Mouse (Mus musculus) lung, embryonic 15.5 days (tissue): ENCODE results near the gene Slc45a3. TPM values are rescaled to one million over a fixed set of nuclear protein-coding genes. Genes with fewer than 3 reads are reported as not detected.

ENCODE experiments used
- ATAC-seq: fragments of 200-750 bp; cut with Nextera tagmentation; 2 replicates; pipeline ENCODE4 v1.8.0; 2017; ENCODE audit warnings: moderate number of reproducible peaks, borderline replicate concordance; ENCODE audit not compliant: low FRiP score, low TSS enrichment; ENCODE audit errors: extremely low read depth
- H3K27ac ChIP-seq: fragments of 300-500 bp; sonication (generic); 2 replicates; pipeline ENCODE4 v1.5.1; 2015; ENCODE audit warnings: moderate library complexity, mild to moderate bottlenecking, inconsistent platforms
- H3K27me3 ChIP-seq: fragments of 300-500 bp; sonication (generic); 2 replicates; pipeline ENCODE4 v1.6.1; 2015; ENCODE audit warnings: inconsistent platforms
- H3K36me3 ChIP-seq: fragments of 300-500 bp; sonication (generic); 2 replicates; pipeline ENCODE4 v1.6.1; 2015; ENCODE audit warnings: inconsistent platforms
- H3K4me1 ChIP-seq: fragments of 300-500 bp; sonication (generic); 2 replicates; pipeline ENCODE4 v1.6.1; 2015; ENCODE audit warnings: inconsistent platforms
- H3K4me2 ChIP-seq: fragments of 300-500 bp; sonication (generic); 2 replicates; pipeline ENCODE4 v1.6.1; 2015; ENCODE audit warnings: inconsistent platforms, mild to moderate bottlenecking, moderate library complexity
- H3K4me3 ChIP-seq: fragments of 300-500 bp; sonication (generic); 2 replicates; pipeline ENCODE4 v1.5.1; 2015; ENCODE audit warnings: mild to moderate bottlenecking, inconsistent platforms
- H3K9ac ChIP-seq: fragments of 300-500 bp; sonication (generic); 2 replicates; pipeline ENCODE4 v1.6.1; 2015; ENCODE audit warnings: inconsistent platforms
- H3K9me3 ChIP-seq: fragments of 300-500 bp; sonication (generic); 2 replicates; pipeline ENCODE4 v1.6.1; 2016; ENCODE audit warnings: inconsistent platforms
- WGBS: fragments of 180-500 bp; shearing (Covaris S2); methylation state at CpG from one replicate; pipeline ENCODE4 v1.1.7; 2015; 5-methylcytosine and 5-hydroxymethylcytosine counted together
- polyA plus RNA-seq: library from polyadenylated mRNA; unstranded; fragments of >200 nt; fragmentation: Nextera tagmentation; extraction: Ambion mirVana; gene quantifications from 2 replicates; pipeline ENCODE4 v1.2.1, GENCODE M21; 2015

Slc45a3 gene
- polyA plus RNA-seq, 1 experiment from 2014 or later = 2.7 TPM

GRCm38 (mm10) chr1:131946462-131947215, 16.1 kb upstream of the Slc45a3 start:
- WGBS = 75% methylated on average over 11 of the region's 11 CpGs

DNA sequence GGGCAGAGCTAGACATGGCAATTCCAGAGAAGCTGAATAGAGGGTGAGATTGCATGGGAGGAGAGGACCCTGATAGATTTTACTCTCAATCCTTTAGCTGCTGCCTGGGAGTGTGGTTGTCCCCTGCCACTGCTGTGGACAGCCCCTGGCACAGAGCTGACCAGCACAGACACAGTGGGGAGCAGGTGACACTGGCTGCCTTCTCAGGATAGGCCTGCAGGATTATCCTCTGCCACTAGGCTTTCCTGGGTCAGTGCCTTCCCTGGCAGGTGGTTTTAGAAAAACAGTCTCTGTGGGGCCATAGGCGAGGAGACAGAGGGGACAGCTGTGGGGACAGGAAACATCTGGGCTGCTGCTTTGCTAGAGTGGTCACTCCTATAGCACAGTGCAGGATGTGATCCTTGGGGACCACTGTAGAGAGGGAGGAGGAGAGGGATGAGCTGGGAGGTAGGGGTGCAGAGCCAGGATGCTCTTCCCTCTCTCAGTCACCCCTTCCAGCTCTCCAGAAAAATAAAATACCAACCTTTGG, 14.7 kb upstream of the Slc45a3 start:
- no peak for ATAC-seq
- Histone ChIP-seq H3K9ac (no peak overlapping the region), H3K4me3 (no peak overlapping the region), H3K27me3 (no peaks in the 10 kb centered on the region), H3K4me2 (no peak overlapping the region), H3K9me3 (no peaks in the 10 kb centered on the region), H3K27ac (no peak overlapping the region), H3K36me3 (no peaks in the 10 kb centered on the region), H3K4me1 (no peaks in the 10 kb centered on the region)
- 0% methylated on average over 1 of the region's 1 CpGs for WGBS

More at GRCm38 (mm10) chr1:131946462-131947215, 16.1 kb upstream of the Slc45a3 start:
- no peaks in the 10 kb centered on the region for H3K4me1 ChIP-seq
- H3K27me3 ChIP-seq = no peaks in the 10 kb centered on the region
- H3K4me2 ChIP-seq = no peak overlapping the region
- no peaks in the 10 kb centered on the region for H3K36me3 ChIP-seq
- no peak overlapping the region for H3K27ac ChIP-seq
- ATAC-seq = no peak
- no peak overlapping the region for H3K4me3 ChIP-seq
- no peaks in the 10 kb centered on the region for H3K9me3 ChIP-seq
- no peak overlapping the region for H3K9ac ChIP-seq

- no peak overlapping the region for H3K4me3 ChIP-seq
- H3K4me2 ChIP-seq = no peak overlapping the region
- H3K27me3 ChIP-seq = 0 out of 2 replicates have a peak, but pooled peaks cover 3% of the 10 kb centered on the region
- H3K9ac ChIP-seq = no peak overlapping the region
- no peak overlapping the region for H3K27ac ChIP-seq
- WGBS = 76% methylated on average over 12 of the region's 12 CpGs
- no peaks in the 10 kb centered on the region for H3K9me3 ChIP-seq
- H3K4me1 ChIP-seq = no peaks in the 10 kb centered on the region
- no peaks in the 10 kb centered on the region for H3K36me3 ChIP-seq
- no peak for ATAC-seq
Observed at GRCm38 (mm10) chr1:131954242-131954865, 8.4 kb upstream of the Slc45a3 start.

DNA sequence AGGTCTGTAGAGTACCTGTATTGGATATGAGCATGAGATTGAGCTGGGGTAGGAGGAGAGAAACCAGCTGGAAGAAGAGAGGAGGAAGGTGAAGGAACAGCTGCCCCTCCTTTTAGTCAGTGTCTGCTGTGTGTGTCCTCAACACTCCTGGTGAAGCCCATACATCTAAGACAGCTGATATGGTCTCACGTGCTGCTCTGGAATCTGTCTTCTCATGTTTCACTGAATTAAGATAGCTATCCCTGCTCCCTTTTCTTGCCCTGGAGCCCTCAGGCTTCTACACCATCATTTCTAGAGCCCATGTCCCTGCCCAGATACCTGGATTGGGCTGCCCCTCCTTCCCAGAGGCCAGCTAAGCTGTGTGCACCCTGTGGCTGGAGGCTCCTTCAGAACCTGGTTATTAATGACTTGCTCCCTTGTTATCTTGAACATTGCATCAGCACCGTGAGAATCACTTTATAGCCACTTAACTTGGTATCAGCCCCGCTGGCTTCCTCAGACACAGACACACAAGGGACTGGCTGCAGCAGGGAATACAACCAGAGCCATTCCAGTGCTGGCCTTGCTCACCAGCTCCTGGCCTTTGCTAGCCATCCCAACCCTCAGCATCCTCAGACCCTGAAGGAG, 7.5 kb upstream of the Slc45a3 start:
- Histone ChIP-seq H3K4me3 (no peak overlapping the region), H3K36me3 (no peaks in the 10 kb centered on the region), H3K4me2 (no peak overlapping the region), H3K27ac (no peak overlapping the region), H3K4me1 (no peaks in the 10 kb centered on the region), H3K27me3 (peaks cover 7% of the 10 kb centered on the region; the same call in 1 of the 2 replicates), H3K9me3 (no peaks in the 10 kb centered on the region), H3K9ac (no peak overlapping the region)
- WGBS = 6% methylated on average over 3 of the region's 3 CpGs
- ATAC-seq = no peak

GRCm38 (mm10) chr1:131957416-131957815, 5.4 kb upstream of the Slc45a3 start:
- ATAC-seq = no peak
- Histone ChIP-seq H3K4me2 (no peak overlapping the region), H3K9ac (no peak overlapping the region), H3K36me3 (no peaks in the 10 kb centered on the region), H3K4me1 (peaks cover 3% of the 10 kb centered on the region), H3K9me3 (no peaks in the 10 kb centered on the region), H3K27me3 (peaks cover 29% of the 10 kb centered on the region), H3K4me3 (no peak overlapping the region), H3K27ac (no peak overlapping the region)
- WGBS = 58% methylated on average over 5 of the region's 5 CpGs

DNA sequence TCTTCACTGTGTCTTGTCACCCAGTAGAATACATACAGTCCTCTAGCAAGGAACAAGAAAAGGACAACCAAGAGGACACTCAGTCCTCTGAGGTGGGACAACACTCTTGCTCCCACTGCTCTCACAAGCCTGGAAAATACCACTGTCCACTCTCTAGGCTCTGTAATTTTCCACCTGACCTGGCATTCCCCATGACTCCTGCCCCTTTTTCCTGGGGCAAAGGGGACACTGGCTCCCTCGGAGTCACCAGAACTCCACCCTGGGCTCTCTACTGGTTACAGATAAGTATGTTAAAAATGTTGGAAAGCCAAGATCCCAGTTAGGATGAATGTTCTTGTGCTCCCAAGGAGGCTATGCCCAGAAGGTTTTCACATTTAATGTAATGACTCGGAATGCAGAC, 1.8 kb upstream of the Slc45a3 start:
- Histone ChIP-seq H3K4me3 (no peak overlapping the region), H3K4me2 (no peak overlapping the region), H3K4me1 (peaks cover 14% of the 10 kb centered on the region), H3K36me3 (no peaks in the 10 kb centered on the region), H3K9me3 (no peaks in the 10 kb centered on the region), H3K27me3 (peaks cover 62% of the 10 kb centered on the region), H3K27ac (no peak overlapping the region), H3K9ac (no peak overlapping the region)
- WGBS = 63% methylated on average over 2 of the region's 2 CpGs
- ATAC-seq = no peak

DNA sequence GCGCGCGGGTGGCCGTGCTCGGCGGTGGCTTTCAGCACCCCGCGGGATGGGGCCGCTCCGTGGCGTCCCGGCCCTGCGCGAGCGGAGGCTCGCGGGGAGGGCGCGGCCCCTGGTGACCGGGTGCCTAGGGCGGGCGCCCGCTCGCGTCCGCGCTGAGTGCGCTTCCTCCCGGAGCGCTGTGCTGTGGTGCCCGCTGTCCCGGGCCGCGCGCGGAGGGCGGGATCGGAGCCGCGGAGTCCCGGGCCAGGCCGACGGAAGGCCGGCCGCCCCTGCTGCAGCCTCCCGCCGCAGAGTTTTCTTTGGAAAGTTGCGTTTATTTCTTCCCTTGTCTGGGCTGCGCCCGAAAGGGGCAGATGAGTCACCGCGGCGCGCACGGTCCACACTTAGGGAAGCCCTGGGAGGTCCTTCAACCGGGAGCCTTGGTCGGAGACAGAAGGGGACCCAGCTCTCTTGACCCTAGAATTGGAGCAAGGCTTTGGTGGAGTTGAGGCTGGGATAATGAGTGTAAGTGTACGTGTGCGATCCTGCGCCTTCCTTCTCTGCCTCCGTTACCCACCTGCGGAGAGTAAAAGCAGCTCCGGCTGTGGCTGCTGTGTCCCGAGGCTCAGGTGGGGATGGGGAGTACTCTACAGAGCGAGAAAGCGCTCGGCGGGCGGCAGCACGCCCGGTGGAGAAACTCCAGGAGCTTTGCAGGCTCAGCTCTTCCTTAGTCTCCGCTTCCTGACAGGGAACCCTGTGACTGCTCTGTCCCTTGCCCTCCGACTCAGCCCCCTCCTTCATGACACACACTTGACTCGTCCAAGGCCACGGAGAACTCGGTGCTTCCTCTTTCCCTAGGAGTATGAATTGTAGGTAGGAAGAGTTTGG, 551 bp downstream of the Slc45a3 start:
- Histone ChIP-seq H3K27me3 (peaks cover 63% of the 10 kb centered on the region), H3K36me3 (no peaks in the 10 kb centered on the region), H3K4me2 (peak overlapping the region; percentile 100), H3K4me3 (peak overlapping the region; percentile 81), H3K27ac (no peak overlapping the region), H3K9ac (peak overlapping the region; percentile 52), H3K9me3 (no peaks in the 10 kb centered on the region), H3K4me1 (peaks cover 14% of the 10 kb centered on the region)
- ATAC-seq = peak; percentile 63
- 1% methylated on average over 69 of the region's 76 CpGs for WGBS

DNA sequence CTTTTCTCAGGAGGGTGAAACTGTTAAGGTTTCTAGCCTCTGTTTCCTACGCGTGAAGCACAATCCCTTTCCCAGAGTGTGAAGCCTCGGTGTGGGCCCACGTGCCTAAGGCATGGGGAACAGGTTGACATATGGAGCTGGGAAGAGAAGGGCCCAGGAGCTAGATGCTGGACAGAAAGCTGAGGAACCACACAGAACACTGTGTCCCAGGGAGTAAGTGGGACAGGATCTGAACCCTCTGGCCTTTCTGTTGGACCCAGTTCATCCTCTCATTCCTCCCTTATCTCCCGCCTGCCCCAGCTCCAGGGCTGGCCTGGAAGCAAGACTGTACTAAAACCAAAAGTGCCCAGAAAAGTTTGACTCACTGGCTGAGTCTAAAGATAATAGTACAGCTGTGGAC, 1.3 kb downstream of the Slc45a3 start:
- no peak for ATAC-seq
- no peak overlapping the region for H3K9ac ChIP-seq
- H3K4me3 ChIP-seq = peak overlapping the region; percentile 81; the same call in 1 of the 2 replicates
- H3K36me3 ChIP-seq = no peaks in the 10 kb centered on the region
- peaks cover 63% of the 10 kb centered on the region for H3K27me3 ChIP-seq
- H3K27ac ChIP-seq = no peak overlapping the region
- 36% methylated on average over 5 of the region's 5 CpGs for WGBS
- H3K4me1 ChIP-seq = peaks cover 14% of the 10 kb centered on the region
- H3K9me3 ChIP-seq = no peaks in the 10 kb centered on the region
- peak overlapping the region; percentile 100; the same call in 1 of the 2 replicates for H3K4me2 ChIP-seq

DNA sequence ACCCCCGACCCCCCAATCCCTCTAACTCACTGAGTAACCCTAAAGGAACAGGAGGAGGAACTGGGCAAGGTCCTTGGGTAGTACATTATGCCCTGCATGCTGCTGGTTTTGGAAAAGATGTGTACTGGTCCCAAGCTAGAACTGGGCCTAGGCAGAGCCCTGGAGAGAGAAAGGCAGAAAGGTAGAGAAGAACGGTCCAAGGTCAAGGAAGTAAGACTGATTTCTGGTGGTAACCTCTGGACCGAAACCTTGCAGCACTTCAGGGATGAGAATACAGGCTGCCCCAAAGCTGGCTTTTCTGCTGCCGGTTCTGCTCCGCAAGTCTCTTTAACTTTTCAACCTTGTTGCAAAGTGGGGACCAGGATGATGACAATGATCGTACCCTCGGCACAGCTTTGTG, 1.8 kb downstream of the Slc45a3 start:
- H3K27ac ChIP-seq = no peak overlapping the region
- no peak overlapping the region for H3K9ac ChIP-seq
- WGBS = 84% methylated on average over 7 of the region's 7 CpGs
- H3K4me1 ChIP-seq = peaks cover 14% of the 10 kb centered on the region
- H3K27me3 ChIP-seq = peaks cover 63% of the 10 kb centered on the region
- H3K4me2 ChIP-seq = no peak overlapping the region
- no peaks in the 10 kb centered on the region for H3K9me3 ChIP-seq
- no peak for ATAC-seq
- no peak overlapping the region for H3K4me3 ChIP-seq
- H3K36me3 ChIP-seq = no peaks in the 10 kb centered on the region

GRCm38 (mm10) chr1:131965818-131966217, 3.1 kb downstream of the Slc45a3 start:
- no peaks in the 10 kb centered on the region for H3K9me3 ChIP-seq
- no peak overlapping the region for H3K27ac ChIP-seq
- no peak for ATAC-seq
- H3K4me2 ChIP-seq = no peak overlapping the region
- no peaks in the 10 kb centered on the region for H3K36me3 ChIP-seq
- H3K4me1 ChIP-seq = peaks cover 21% of the 10 kb centered on the region
- no peak overlapping the region for H3K4me3 ChIP-seq
- peaks cover 53% of the 10 kb centered on the region for H3K27me3 ChIP-seq
- no peak overlapping the region for H3K9ac ChIP-seq
- 53% methylated on average over 5 of the region's 5 CpGs for WGBS

DNA sequence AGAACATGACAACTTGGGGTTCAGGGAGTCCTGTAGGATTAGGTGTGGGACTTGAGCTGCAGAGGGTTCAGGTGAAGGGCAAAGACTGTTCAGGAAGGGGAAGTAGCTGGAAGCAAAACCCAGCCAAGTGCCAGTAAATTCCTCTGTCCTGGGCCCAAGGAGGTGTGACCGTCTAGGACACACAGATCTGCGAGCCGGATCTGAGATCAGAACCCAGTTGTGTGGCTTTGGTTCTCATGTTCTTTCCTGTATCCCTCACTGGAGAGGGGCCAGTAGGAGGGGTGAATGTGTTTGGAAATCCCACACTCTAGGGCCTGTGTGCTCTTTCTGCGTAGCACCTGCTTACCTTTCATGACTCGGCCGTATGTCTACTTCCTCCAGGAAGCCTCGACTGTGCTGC, 4.6 kb downstream of the Slc45a3 start:
- no peak overlapping the region for H3K27ac ChIP-seq
- no peak for ATAC-seq
- 49% methylated on average over 7 of the region's 7 CpGs for WGBS
- H3K9me3 ChIP-seq = no peaks in the 10 kb centered on the region
- no peak overlapping the region for H3K4me3 ChIP-seq
- H3K9ac ChIP-seq = no peak overlapping the region
- peaks cover 33% of the 10 kb centered on the region for H3K4me1 ChIP-seq
- H3K4me2 ChIP-seq = no peak overlapping the region
- no peaks in the 10 kb centered on the region for H3K36me3 ChIP-seq
- peaks cover 38% of the 10 kb centered on the region for H3K27me3 ChIP-seq
